Mouse (Mus musculus) Patski (cell line): ENCODE data around the gene Pik3ap1. TPM values are rescaled to one million over a fixed set of nuclear protein-coding genes. Genes with fewer than 3 reads are reported as not detected.

Source experiments
- ATAC-seq: fragments of 100-300 bp; one replicate; pipeline ENCODE4 v1.8.0; 2021
- CTCF ChIA-PET: fragments of 350-600 bp; sonication (Branson Sonifier 250); formaldehyde crosslinking; loops from one replicate; lab custom pipeline; 2022; ENCODE audit warnings: inconsistent platforms; lab: Charles Lee
- POLR2A ChIA-PET: fragments of 350-600 bp; sonication (Branson Sonifier 250); formaldehyde crosslinking; loops from one replicate; lab custom pipeline; 2022; ENCODE audit warnings: antibody characterized with exemption, inconsistent platforms; lab: Charles Lee
- DNase-seq: peaks from one replicate; pipeline ENCODE4 v3.0.0-alpha.2; 2011; ENCODE audit warnings: low read depth, low spot score
- H3K27me3 ChIP-seq: fragments of 371-371 bp; one replicate; pipeline ENCODE4 v1.5.1; 2021
- CTCF ChIP-seq: fragments of 100-300 bp; IDR thresholded peaks from one replicate; pipeline ENCODE4 v1.5.1; 2021
- in situ Hi-C: fragments of 300-500 bp; cut with MboI; formaldehyde crosslinking; loops from 3 replicates; pipeline ENCODE4 v1.11.1; 2018; ENCODE audit warnings: low pct_unique_long_range_greater_than_20kb, mixed read lengths
- polyA plus RNA-seq: library from polyadenylated mRNA; unstranded; gene quantifications from one replicate; pipeline ENCODE4 v1.2.3, GENCODE M21; 2021

Gene Pik3ap1
- polyA plus RNA-seq, 1 experiment from 2014 or later: 0.19 TPM

- peak; percentile 78 for ATAC-seq
- ChIA-PET CTCF (interaction anchor here (1.0 to 1.1 kb wide), 2 partner anchors 10 to 494 kb away, joined by 3 read pairs; no protein-coding TSS in a partner anchor), POLR2A (interaction anchor here (1.0 to 1.5 kb wide), 3 partner anchors 13 to 213 kb away, joined by 3 to 4 read pairs (median 3); no protein-coding TSS in a partner anchor)
- in situ Hi-C loops: no loop called here
- no peak for DNase-seq
- no peak for TF ChIP-seq CTCF
- no peaks in the 10 kb centered on the region for H3K27me3 ChIP-seq
These were observed 121.9 kb downstream of the Pik3ap1 start for GRCm38 (mm10) chr19:41262712-41263629.

- TF ChIP-seq CTCF: no peak
- DNase-seq (no peak), ATAC-seq (no peak)
- in situ Hi-C loops: no loop called here
- ChIA-PET POLR2A (interaction anchor here (0.5 kb wide), 1 partner anchor 594 kb away, joined by 4 read pairs; no protein-coding TSS in a partner anchor), CTCF (interaction anchor here (2.2 kb wide), 1 partner anchor 10 kb away, joined by 9 read pairs; no protein-coding TSS in a partner anchor)
- no peaks in the 10 kb centered on the region for H3K27me3 ChIP-seq
These were observed 124.2 kb downstream of the Pik3ap1 start for GRCm38 (mm10) chr19:41260736-41261135.

- ChIA-PET POLR2A (no interaction called here), CTCF (interaction anchor here (0.9 to 3.0 kb wide), 8 partner anchors 9 to 220 kb away, joined by 3 to 22 read pairs (median 3); no protein-coding TSS in a partner anchor)
- H3K27me3 ChIP-seq: no peaks in the 10 kb centered on the region
- ATAC-seq (no peak), DNase-seq (no peak)
- in situ Hi-C loops: no loop called here
- TF ChIP-seq CTCF: no peak
These were observed 125.6 kb downstream of the Pik3ap1 start for GRCm38 (mm10) chr19:41259256-41259655.

DNA sequence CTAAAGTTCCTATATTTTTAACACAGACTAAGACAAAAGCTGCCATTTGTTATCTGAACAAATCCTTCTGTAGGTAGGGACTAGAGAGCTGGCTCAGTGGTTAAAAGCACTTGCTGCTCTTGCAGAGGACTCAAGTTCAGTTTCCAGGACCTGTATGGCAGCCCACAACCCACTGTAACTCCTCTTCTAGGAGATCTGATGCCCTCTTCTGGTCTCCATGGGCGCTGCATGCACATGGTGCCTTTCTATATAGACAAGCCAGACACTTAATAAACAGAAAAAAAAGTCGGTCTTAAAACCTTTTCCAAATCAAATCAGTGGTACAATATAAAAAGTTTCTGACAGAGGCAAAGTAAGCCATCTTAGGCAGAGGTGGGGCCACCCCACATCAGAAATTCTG, 126.2 kb downstream of the Pik3ap1 start:
- DNase-seq: no peak
- in situ Hi-C loops: no loop called here
- CTCF ChIA-PET: interaction anchor here (0.9 to 3.0 kb wide), 9 partner anchors 9 to 221 kb away, joined by 3 to 22 read pairs (median 3); no protein-coding TSS in a partner anchor
- H3K27me3 ChIP-seq: no peaks in the 10 kb centered on the region
- TF ChIP-seq CTCF: peak; percentile 84
- no peak for ATAC-seq
- POLR2A ChIA-PET: interaction anchor here (0.6 kb wide), 1 partner anchor 54 kb away, joined by 3 read pairs; no protein-coding TSS in a partner anchor

DNA sequence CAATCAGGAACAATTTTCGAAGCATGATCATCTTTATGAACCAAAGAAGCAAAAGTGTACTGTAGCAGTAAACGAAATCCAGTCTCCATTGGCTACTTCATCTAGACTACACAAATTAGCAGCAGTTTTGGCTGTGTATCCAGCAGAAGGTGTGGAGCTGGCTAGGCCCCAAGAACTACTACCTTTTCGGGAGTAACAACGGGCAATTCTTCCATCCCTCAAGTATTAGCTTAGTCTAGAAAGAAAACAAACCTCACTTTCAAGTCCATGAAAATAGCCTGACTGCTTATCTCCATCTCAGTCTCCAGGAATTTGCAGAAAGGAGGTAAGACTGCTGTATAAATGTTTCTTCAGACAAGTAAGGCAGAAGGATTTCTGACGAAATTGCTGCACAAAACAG, 130.3 kb downstream of the Pik3ap1 start:
- H3K27me3 ChIP-seq: no peaks in the 10 kb centered on the region
- TF ChIP-seq CTCF: no peak
- ChIA-PET POLR2A (interaction anchor here (0.7 kb wide), 1 partner anchor 451 kb away, joined by 4 read pairs; no protein-coding TSS in a partner anchor), CTCF (no interaction called here)
- in situ Hi-C loops: no loop called here
- ATAC-seq (no peak), DNase-seq (no peak)

- POLR2A ChIA-PET: no interaction called here
- CTCF ChIA-PET: interaction anchor here (3.9 kb wide), 1 partner anchor 10 kb away, joined by 22 read pairs; no protein-coding TSS in a partner anchor
- no peaks in the 10 kb centered on the region for H3K27me3 ChIP-seq
- ATAC-seq (peak; percentile 70), DNase-seq (no peak)
- in situ Hi-C loops: no loop called here
- no peak for TF ChIP-seq CTCF
These were observed 135.9 kb downstream of the Pik3ap1 start for GRCm38 (mm10) chr19:41248968-41249367.

DNA sequence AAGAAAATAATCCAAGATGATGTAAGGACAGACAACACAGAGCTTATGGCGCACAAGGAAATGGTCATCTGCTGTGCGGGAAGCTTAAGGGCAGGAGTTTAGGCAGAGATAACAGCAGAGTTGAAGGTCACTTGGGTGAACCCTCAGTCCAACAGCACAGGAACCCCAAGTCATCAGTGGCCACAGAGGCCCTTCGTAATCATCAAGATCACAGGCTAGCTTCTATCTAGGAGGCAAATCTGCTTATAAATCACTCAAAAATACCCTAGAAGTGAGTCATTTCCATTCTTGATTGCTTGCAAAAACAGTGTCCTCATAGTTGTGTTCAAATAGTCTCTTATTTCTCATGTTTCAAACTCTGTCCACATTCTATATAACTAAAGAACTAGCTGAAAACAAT, 136.6 kb downstream of the Pik3ap1 start:
- in situ Hi-C loops: no loop called here
- TF ChIP-seq CTCF: no peak
- no peaks in the 10 kb centered on the region for H3K27me3 ChIP-seq
- ChIA-PET CTCF (interaction anchor here (3.9 kb wide), 1 partner anchor 10 kb away, joined by 22 read pairs; no protein-coding TSS in a partner anchor), POLR2A (no interaction called here)
- DNase-seq: no peak
- ATAC-seq: peak; percentile 56

DNA sequence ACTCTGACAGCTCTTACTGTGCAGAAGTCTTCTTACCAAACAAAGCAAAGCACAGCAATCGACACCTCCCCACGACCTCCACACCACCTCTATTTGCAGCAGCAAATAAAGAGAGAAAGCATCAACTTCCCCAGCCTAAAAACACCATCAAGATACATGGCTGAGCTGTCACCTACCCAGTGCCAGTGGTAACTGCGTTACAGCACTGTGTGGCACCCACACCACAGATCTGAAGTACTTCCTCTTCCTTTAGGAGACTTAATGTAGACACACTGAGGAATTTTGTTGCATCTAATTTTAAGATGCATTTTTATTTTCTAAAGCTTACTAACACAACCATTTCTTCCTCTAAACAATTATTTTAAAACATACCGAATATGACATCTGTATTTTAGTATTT, 138.6 kb downstream of the Pik3ap1 start:
- no peak for ATAC-seq
- no peak for TF ChIP-seq CTCF
- POLR2A ChIA-PET: no interaction called here
- CTCF ChIA-PET: interaction anchor here (1.3 to 1.9 kb wide), 2 partner anchors 13 to 149 kb away, joined by 5 read pairs; no protein-coding TSS in a partner anchor
- H3K27me3 ChIP-seq: no peaks in the 10 kb centered on the region
- in situ Hi-C loops: no loop called here
- DNase-seq: no peak

GRCm38 (mm10) chr19:41244581-41244980, 140.3 kb downstream of the Pik3ap1 start:
- no peaks in the 10 kb centered on the region for H3K27me3 ChIP-seq
- POLR2A ChIA-PET: no interaction called here
- CTCF ChIA-PET: interaction anchor here (1.2 kb wide), 1 partner anchor 13 kb away, joined by 4 read pairs; no protein-coding TSS in a partner anchor
- in situ Hi-C loops: no loop called here
- peak; percentile 72 for TF ChIP-seq CTCF
- no peak for ATAC-seq
- no peak for DNase-seq

GRCm38 (mm10) chr19:41241997-41242396, 142.9 kb downstream of the Pik3ap1 start:
- no peak for DNase-seq
- TF ChIP-seq CTCF: no peak
- in situ Hi-C loops: no loop called here
- ChIA-PET CTCF (interaction anchor here (1.3 to 1.7 kb wide), 2 partner anchors 9 to 15 kb away, joined by 3 to 5 read pairs; no protein-coding TSS in a partner anchor), POLR2A (interaction anchor here (0.9 kb wide), 1 partner anchor 10 kb away, joined by 3 read pairs; no protein-coding TSS in a partner anchor)
- ATAC-seq: no peak
- no peaks in the 10 kb centered on the region for H3K27me3 ChIP-seq
